Mouse (Mus musculus) spleen, adult 2 months (tissue): Measurements from ENCODE around the gene Timm13.

ENCODE experiments used
- CTCF ChIP-seq: fragments of 200-500 bp; IDR thresholded peaks from 2 replicates; pipeline ENCODE4 v1.5.1; 2011; ENCODE audit warnings: mild to moderate bottlenecking, inconsistent platforms; ENCODE audit not compliant: insufficient read depth, insufficient read length, insufficient replicate concordance; ENCODE audit errors: extremely low read depth
- POLR2A ChIP-seq: fragments of 200-500 bp; IDR thresholded peaks from 2 replicates; pipeline ENCODE4 v1.6.1; 2011; ENCODE audit warnings: low read depth, low read length, inconsistent platforms

- TF ChIP-seq POLR2A (peak; percentile 17; the same call in 1 of the 2 replicates), CTCF (no peak)
Observed at GRCm38 (mm10) chr10:80854913-80855748, 45.6 kb downstream of the Timm13 start, which contains the start of the genes Lsm7 and Sppl2b.
